Mouse (Mus musculus) liver, embryonic 14.5 days (tissue): ENCODE data around the gene Hrg. TPM values are rescaled to one million over a fixed set of nuclear protein-coding genes. Genes with fewer than 3 reads are reported as not detected.

ENCODE experiments used
- ATAC-seq: fragments of 200-750 bp; cut with Nextera tagmentation; 2 replicates; pipeline ENCODE4 v1.8.0; 2017; ENCODE audit warnings: moderate number of reproducible peaks, mild to moderate bottlenecking, moderate library complexity; ENCODE audit not compliant: insufficient read depth
- DNase-seq, 3 experiments: peaks; one replicate each; pipeline ENCODE4 v3.0.0-alpha.2; 2012 to 2013; ENCODE audit warnings: low read depth in 3 of 3, low spot score in 3 of 3
- H3K27ac ChIP-seq: fragments of 300-500 bp; sonication (generic); 2 replicates; pipeline ENCODE4 v1.5.1; 2014; ENCODE audit warnings: moderate library complexity, mild to moderate bottlenecking, control low read depth, inconsistent platforms
- H3K27me3 ChIP-seq: fragments of 300-500 bp; sonication (generic); 2 replicates; pipeline ENCODE4 v1.6.1; 2014; ENCODE audit warnings: mild to moderate bottlenecking, low read length, moderate library complexity; ENCODE audit not compliant: control insufficient read depth, insufficient read depth
- H3K36me3 ChIP-seq: fragments of 300-500 bp; sonication (generic); replicated peaks from 2 replicates; pipeline ENCODE4 v1.6.1; 2014; ENCODE audit warnings: low read depth; ENCODE audit not compliant: control insufficient read depth, insufficient read depth
- H3K4me1 ChIP-seq, 2 experiments: fragments of 200-500 bp in 1 of 2; fragments of 300-500 bp in 1 of 2; sonication (generic) in 1 of 2; replicated peaks; 2 replicates each; pipeline ENCODE4 v1.6.1; 2012 to 2014; ENCODE audit warnings: antibody characterized with exemption in 1 of 2, inconsistent platforms in 1 of 2, low read length in 1 of 2; ENCODE audit not compliant: control insufficient read depth in 2 of 2, insufficient read depth in 2 of 2
- H3K4me2 ChIP-seq: fragments of 300-500 bp; sonication (generic); 2 replicates; pipeline ENCODE4 v1.6.1; 2014; ENCODE audit warnings: low read depth, mild to moderate bottlenecking, control low read depth, moderate library complexity
- H3K4me3 ChIP-seq, 2 experiments: fragments of 200-500 bp in 1 of 2; fragments of 300-500 bp in 1 of 2; sonication (generic) in 1 of 2; 2 replicates each; pipeline ENCODE4 v1.5.1; 2012 to 2014; ENCODE audit warnings: low read depth in 2 of 2, low read length in 2 of 2, mild to moderate bottlenecking in 2 of 2, control low read depth in 1 of 2, inconsistent platforms in 1 of 2, moderate library complexity in 1 of 2; ENCODE audit not compliant: insufficient read depth in 1 of 2
- H3K9ac ChIP-seq: fragments of 300-500 bp; sonication (generic); replicated peaks from 2 replicates; pipeline ENCODE4 v1.6.1; 2014; ENCODE audit warnings: mild to moderate bottlenecking, control low read depth, moderate library complexity
- H3K9me3 ChIP-seq: fragments of 300-500 bp; sonication (generic); 2 replicates; pipeline ENCODE4 v1.6.1; 2016; ENCODE audit warnings: low read length, mixed read lengths; ENCODE audit not compliant: control insufficient read depth
- CTCF ChIP-seq: IDR thresholded peaks from 2 replicates; pipeline ENCODE4 v1.5.1; 2016; ENCODE audit warnings: antibody characterized with exemption, low read depth, control low read depth
- EP300 ChIP-seq: IDR thresholded peaks from 2 replicates; pipeline ENCODE4 v1.6.1; 2016; ENCODE audit warnings: antibody characterized with exemption, low read depth
- WGBS: fragments of 180-500 bp; shearing (Covaris S2); extraction: QIAGEN DNeasy Blood & Tissue Kit; methylation state at CpG from one replicate; pipeline ENCODE4 v1.1.7; 2014; ENCODE audit not compliant: insufficient replicate concordance; 5-methylcytosine and 5-hydroxymethylcytosine counted together
- polyA plus RNA-seq, 2 experiments: library from polyadenylated mRNA; depleted of rRNA in 1 of 2; stranded (reverse) in 1 of 2; unstranded in 1 of 2; fragments of >200 nt; fragmentation: Nextera tagmentation in 1 of 2; extraction: Ambion mirVana in 1 of 2; gene quantifications; 2 replicates each; pipeline versions ENCODE4 v1.2.1 to v1.2.3; 2012 to 2014

The Hrg gene
- polyA plus RNA-seq, 2 experiments: 0.28 to 0.71 TPM

DNA sequence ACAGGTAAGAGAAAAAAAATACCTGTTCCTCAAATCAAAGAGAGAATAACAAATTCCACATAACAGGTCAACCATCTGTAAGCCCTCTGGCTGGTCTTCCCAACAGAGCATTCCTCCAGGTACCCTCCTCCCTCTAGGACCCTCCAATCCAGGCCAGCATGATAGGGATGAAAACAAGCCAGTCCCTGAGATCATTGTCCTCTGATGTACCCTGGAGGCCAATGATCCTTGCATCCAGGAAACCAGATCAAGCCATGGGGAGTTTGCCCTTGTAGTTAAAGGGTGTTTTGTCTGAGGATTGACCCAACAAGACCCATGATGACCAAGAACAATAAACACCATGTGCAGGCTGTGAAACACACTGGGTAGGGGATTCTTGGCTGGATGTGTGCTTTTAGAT is 36.6 kb upstream of the Hrg start:
- no peaks in the 10 kb centered on the region for H3K27me3 ChIP-seq
- no peak overlapping the region for H3K4me2 ChIP-seq
- no peaks in the 10 kb centered on the region for H3K9me3 ChIP-seq
- no peak for TF ChIP-seq EP300
- no peak for TF ChIP-seq CTCF
- H3K9ac ChIP-seq: no peak overlapping the region
- no peak overlapping the region for H3K27ac ChIP-seq
- DNase-seq (no peak), ATAC-seq (no peak)
- no peak overlapping the region for H3K4me3 ChIP-seq
- no peaks in the 10 kb centered on the region for H3K4me1 ChIP-seq
- H3K36me3 ChIP-seq: no peaks in the 10 kb centered on the region

- TF ChIP-seq CTCF (no peak), EP300 (no peak)
- Histone ChIP-seq H3K9me3 (no peaks in the 10 kb centered on the region), H3K4me2 (no peak within 1 kb of the TSS), H3K27me3 (no peaks in the 10 kb centered on the region), H3K4me3 (no peak within 1 kb of the TSS), H3K36me3 (no peaks in the 10 kb centered on the region), H3K4me1 (peaks cover 0 to 2% of the 10 kb centered on the region in 2 experiments; a peak in 1 of 4 replicates), H3K27ac (no peak within 1 kb of the TSS), H3K9ac (no peak within 1 kb of the TSS)
- DNase-seq (no peak), ATAC-seq (no peak)
- 73% methylated on average over 5 of the region's 5 CpGs for WGBS
Measured at GRCm38 (mm10) chr16:22918034-22918433, 32.8 kb upstream of the Hrg start, which contains the start of gene Fetub. Gene Fetub, plus strand, starts transcription at chr16:22918334.

DNA sequence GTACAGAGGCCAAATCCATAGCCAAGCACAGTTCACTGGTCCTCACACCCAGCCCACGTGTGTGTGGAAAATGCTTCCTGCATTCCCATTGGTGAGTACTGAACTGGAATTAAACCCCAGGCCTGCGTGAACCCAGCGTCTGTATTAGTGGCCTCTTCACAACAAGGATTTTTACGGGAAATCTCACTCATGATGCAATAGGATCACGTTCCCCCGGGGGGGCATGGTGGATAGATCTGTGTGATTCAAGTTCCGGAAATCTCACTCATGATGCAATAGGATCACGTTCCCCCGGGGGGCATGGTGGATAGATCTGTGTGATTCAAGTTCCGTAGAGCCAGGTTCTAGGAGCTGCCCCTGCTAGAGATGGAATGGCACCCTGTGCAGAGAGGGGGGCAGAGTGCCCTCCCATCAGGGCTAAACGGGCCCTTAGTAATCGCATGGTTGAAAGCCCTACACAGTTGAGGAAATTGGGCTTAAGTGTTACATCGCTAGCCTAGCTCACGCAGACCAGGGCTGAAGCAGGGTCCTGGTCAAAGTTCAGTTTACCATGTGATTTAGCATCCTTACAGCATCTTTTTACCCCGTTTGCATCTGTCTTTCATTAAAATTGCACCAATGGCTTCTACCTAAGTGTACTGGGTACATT is 32.1 kb upstream of the Hrg start:
- Histone ChIP-seq H3K27ac (no peak overlapping the region), H3K4me3 (no peak overlapping the region), H3K9me3 (no peaks in the 10 kb centered on the region), H3K4me2 (no peak overlapping the region), H3K9ac (no peak overlapping the region), H3K36me3 (no peaks in the 10 kb centered on the region), H3K27me3 (no peaks in the 10 kb centered on the region), H3K4me1 (peaks cover 0 to 2% of the 10 kb centered on the region in 2 experiments; a peak in 1 of 4 replicates)
- WGBS: 69% methylated on average over 15 of the region's 15 CpGs
- TF ChIP-seq EP300: no peak
- TF ChIP-seq CTCF: no peak
- DNase-seq (no peak), ATAC-seq (no peak)

DNA sequence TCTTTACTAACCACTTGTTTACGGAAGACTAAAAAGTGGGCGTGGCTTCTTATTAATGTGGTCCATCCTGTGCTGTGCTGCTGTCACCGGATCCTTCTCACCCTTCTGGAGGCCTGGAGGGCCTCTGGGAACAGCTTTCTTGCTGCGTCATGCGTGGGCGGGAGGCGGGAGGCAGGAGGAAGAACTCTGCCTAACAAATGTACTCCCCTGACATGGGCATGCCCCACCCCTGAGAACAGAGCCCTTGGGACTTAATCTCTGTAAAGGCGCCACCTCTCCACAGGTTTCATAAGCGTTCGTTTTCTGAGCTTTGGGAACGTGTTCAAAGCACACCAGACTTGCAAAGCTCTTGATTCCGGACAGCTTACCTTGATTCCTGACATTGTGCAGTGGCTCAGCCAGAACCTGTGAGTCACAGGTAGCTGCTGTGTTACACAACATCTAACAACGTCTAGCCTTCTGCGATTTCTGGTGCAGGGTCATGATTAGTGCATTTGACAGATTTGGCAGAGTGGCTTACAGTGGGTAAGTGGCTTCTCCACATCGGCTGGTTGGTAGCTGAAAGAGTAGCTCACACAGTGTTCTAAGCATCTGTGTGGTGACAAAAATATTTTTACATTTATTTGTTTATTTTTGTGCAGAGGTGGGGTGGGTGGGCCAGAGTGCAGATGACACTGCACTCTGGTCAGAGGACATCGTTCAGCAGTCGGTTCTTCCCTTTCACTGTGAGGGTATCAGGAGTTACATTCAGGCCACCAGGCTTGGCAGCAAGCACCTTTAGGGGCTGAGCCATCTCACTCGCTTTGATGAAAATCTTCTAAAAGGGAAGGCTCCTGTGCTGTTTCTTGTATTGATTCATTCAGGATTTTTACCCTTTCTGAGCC is 30.7 kb upstream of the Hrg start:
- Histone ChIP-seq H3K9ac (no peak overlapping the region), H3K9me3 (no peaks in the 10 kb centered on the region), H3K4me1 (peaks cover 0 to 2% of the 10 kb centered on the region in 2 experiments; a peak in 1 of 4 replicates), H3K27me3 (no peaks in the 10 kb centered on the region), H3K27ac (no peak overlapping the region), H3K36me3 (no peaks in the 10 kb centered on the region), H3K4me3 (no peak overlapping the region), H3K4me2 (no peak overlapping the region)
- TF ChIP-seq EP300 (no peak), CTCF (no peak)
- ATAC-seq (0 out of 2 replicates have a peak, but pooled peaks have one; percentile 28), DNase-seq (no peak)
- 42% methylated on average over 18 of the region's 18 CpGs for WGBS

DNA sequence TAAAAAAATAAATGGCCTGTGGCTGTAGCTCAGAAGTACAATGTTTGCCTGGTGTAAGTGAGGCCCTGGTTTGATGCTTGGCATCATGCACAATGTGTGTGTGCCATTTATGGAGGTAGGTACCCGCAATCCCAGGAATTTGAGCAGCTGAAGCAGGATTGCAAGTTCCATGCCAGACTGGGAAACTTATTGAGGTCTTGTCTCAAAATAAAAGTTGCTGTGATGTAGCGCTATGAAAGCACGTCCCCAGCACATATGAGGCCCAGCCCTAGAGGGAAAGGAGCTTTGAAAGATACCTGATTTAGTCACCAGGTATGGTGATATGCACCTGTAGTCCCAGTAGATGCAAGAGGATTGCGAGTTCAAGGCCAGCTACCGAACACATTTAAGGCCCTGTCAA is 29.1 kb upstream of the Hrg start:
- DNase-seq (no peak), ATAC-seq (no peak)
- 64% methylated on average over 5 of the region's 5 CpGs for WGBS
- Histone ChIP-seq H3K4me3 (no peak overlapping the region), H3K27me3 (no peaks in the 10 kb centered on the region), H3K4me1 (peaks cover 0 to 2% of the 10 kb centered on the region in 2 experiments; a peak in 1 of 4 replicates), H3K9me3 (no peaks in the 10 kb centered on the region), H3K36me3 (no peaks in the 10 kb centered on the region), H3K27ac (no peak overlapping the region), H3K9ac (no peak overlapping the region), H3K4me2 (no peak overlapping the region)
- TF ChIP-seq CTCF (no peak), EP300 (no peak)
